Mouse (Mus musculus): ENCODE results near the gene Usp54.
A peak's percentile ranks its signal among the peaks of the same experiment; 100 is the strongest.

Gene Usp54

DNA sequence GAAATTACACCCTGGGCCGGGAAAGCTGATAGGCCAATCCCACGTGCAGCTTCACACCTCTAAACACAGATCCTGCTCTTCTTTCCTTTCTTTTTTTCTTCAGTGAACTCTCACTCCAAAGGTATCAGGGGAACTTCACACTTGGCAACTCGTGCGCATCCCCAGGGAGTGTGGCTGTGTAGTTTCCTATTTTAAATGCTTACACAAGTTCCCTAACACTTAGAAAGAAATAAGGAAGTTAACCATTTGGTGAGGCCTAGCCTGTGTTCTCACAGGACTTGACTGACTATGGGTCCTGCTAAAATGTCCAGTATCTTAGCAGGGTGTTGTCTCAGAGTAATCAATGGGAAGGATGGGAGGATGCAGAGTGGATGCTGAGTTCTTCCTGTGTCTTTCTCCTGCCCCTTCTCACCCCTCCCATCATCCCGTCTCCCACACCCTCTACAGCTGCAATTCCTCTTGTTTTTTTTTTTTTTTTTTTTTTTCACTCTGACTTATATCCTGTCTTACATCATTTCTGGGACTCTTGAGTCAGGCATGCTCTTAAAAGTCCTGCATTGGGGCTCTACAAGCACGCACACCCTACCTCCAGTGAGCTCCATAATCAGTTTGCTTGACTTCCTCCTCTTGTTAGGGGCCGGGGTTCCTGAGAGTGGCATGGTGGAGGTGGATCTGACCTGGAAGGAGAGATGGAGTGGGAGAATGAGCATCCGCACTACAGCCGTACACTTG lies 14.0 kb upstream of the Usp54 start:
- DNase-seq, result peak; percentile 92

DNA sequence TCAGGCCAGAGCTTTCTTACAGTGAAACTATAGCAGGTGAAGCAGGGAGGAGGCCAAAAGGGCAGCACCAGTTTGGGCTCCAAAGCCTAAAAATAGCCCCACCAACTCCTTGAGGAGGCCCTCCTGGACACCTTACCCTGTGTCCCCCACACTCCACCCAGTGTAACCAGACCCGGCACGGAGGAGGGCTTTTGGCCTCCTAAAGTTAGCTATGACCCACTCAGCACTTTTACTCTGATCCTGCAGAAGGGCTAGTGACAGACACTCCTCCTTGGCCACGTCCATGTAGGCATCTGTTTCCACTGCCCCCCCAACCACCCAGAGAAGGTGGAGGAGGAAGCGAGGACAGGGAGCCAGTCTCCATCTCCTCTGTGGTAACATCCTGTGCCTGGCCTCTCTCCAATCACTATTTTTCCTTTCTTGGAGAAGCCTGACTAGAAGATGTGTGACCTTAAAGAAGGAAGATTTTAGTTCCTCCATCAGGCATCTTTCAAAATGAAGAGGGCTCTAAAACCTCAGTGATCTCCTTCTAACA lies 10.9 kb upstream of the Usp54 start:
- peak; percentile 91 for DNase-seq

DNA sequence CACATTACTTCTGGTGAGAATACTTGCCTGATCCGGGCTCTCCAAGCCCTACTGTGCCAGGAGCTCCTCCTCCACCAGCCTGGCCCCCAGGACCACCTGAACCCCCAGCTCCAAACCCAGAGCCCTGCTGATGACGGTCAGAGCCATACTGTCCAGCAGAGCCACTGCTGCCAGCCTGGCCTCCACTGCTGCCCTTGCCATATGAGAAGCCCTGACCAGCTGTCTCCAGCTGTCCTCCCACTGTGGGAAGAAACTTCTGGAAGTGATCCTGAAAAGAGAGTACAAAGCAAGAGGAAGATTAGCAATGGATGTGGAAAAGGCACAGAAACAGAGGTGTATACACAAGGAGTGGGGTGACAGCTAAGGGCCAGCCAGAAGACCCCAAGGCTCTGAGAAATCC lies 10.1 kb upstream of the Usp54 start:
- DNase-seq, result peak; percentile 96

DNA sequence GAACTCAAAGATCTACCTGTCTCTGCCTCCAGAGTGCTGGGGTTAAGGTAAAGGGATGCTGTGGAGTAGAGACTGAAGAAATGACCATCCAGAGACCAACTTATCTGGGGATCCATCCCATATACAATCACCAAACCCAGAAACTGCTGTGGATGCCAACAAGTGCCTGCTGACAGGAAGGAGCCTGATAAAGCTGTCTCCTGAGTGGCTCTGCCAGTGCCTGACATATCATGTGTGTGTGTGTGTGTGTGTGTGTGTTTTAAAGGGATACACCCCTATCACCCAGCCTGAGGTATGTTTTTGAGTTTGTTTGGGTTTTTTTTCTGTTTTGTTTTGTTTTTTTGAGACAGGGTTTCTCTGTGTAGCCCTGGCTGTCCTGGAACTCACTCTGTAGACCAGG lies 5.5 kb upstream of the Usp54 start:
- DNase-seq, result peak; percentile 24

DNA sequence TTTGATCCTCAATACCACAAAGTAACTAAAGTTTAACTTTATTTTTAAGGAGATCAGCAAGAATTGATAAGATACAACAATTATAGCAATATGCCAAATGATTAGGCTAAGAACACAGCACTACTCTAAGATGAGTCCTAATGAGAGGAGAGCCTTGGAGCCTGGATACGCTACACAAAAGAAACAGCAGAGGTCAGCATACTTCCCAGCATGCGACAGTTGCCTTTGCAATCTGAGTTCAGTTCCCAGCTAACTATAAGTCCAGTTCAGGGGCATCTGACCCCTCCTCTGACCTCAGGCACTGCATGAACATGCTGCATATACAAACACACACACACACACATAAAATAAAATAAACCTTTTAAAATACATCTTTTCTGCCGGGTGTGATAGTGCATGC lies 4.7 kb upstream of the Usp54 start:
- peak; percentile 56 for DNase-seq

DNA sequence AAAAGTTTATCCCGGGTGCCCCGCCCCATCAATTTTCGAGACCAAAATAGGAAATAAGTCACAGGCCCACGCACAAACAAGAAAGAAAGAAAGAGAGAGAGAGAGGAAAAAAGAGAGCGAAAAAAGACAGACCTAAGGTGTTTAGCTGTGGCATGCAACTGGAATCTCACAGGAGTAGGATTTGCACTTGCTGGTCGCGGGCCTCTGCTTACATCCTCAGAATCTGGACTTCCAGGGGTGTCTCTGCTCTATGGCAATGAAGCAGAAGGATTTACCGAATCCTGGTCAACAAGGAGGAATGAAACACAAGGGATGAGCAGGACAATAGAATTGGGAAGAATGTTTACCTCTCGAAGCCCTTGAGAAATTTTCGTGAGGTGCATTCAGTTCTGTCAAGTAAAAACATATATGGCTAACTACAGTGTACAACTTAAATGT lies 594 bp upstream of the Usp54 start:
- DNase-seq, result no peak

DNA sequence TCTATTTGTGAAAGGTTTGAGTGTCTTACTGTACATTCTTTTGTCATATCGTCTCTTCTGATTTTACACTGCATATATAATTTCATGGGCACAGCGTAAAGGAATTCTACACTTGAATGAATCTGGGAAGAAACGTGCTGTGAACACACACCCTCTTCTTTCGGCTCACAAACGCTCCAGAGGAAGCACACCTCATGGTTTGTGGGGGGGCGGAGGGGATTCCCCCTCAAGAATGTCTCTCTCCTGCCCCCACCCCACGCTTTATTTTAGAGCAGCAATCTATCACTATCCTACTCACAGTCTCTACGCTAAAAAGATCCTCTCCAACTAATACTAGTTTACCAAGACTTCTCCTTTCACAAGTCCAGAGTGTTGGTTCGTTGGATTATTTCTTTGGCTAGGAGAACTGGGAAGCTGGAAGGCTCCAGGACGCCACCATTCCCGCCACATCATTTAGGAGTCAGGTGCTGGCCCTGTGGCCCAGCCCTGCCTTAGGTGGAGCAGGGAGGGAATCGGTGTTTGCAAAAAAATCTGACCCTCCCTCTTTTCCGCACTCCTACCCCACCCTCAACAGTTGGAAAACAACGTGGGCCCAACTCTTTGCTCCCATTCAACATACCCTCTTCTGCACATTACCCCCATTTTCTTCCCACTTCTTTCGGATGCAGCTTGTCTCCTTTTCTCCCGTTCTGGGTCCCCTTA lies 794 bp downstream of the Usp54 start:
- no peak for DNase-seq

DNA sequence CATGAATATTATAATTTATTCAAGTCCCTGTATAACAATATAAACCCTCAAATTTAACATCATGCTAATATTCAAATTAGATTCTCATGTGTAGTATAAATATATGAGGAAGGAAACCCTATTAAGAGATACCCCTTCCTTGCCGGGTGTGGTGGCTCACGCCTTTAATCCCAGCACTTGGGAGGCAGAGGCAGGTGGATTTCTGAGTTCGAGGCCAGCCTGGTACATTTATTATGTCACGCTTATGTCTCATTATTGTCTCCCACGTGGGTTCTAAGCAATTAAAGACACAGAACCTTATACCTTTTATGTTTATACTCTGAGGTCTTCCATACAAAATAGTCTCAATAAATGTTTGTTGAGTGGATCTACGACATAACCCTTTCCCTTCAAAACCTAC lies 2.2 kb downstream of the Usp54 start:
- peak; percentile 63 for DNase-seq

DNA sequence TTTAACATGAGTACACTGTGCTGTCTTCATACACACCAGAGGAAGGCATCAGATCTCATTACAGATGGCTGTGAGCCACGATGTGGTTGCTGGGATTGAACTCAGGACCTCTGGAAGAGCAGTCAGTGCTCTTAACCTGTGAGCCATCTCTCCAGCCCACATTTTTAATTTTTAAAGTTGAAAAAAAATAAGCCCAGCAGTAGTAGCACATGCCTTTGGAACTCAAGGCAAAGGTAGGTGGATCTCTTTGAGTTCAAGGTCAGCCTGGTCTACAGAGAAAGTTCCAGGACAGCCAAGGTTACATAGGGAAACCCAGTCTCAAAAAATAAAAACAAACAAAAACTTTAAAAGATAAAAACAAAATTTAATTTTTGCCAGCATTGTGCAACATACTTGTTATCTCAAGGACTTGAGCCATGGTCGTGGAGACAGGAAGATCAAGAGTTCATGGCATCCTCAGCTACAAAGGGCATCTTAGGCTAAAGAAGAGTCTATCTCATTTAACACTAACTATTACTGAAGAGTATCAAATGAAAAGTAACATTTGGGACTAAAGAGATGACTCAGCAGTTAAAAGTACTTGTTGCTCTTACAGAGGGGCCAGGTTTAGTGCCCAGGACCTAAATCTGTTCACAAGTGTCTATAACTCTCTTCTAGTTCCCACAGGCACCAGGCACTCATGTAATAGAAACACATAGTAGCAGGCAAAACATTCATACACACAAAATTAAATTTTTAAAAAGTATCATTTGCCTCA lies 2.9 kb downstream of the Usp54 start:
- DNase-seq, result peak; percentile 51

DNA sequence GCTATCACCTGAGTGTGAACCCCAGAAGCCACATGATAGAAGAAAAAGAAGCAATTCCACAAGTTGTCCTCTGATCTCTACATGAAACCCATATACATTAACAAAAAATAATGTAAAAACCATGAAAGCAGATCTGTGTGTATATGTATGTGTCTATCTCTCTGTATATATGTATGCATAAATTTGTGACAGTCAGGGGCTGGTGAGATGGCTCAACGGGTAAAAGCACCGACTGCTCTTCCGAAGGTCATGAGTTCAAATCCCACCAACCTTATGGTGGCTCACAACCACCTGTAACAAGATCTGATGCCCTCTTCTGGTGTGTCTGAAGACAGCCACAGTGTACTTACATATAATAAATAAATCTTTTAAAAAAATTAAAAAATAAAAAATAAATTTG lies 3.9 kb downstream of the Usp54 start:
- peak; percentile 76 for DNase-seq

DNA sequence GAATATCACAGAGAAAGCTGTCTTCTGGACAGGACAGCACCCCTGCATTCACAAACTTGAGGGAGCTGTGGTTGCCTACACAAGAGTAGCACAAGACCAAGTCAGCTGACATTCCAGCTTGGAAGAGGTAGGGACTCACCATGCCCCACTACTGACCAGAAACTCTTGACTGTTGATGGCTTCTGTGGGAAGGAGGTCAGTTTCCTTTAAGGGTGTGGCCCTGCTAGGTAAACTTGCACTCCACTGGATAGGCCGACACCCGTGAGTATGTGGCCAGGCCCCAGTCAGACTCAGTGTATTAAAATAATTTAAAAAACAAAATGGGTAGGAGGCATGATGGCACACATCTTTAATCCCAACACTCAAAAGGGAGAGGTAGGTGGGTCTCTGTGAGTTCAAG lies 5.3 kb downstream of the Usp54 start:
- peak; percentile 73 for DNase-seq

DNA sequence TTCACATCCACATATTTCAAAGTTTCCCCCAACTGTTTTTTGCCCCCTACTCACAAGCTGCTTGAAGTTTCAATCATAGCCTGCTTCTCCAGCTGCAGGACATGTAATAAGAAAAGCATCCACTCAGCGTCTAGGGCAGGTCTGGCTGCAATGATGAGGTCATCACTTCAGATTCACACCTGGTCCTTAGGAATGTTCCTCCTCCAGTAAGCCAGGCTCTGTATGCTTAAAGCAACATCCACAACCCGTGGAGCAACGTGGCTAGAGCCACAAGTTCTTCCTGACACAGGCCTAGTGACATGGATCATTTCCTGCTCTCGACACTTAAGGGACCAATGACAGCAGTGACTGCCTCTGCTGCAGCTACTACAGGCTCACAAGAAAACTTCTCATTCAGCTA lies 9.6 kb downstream of the Usp54 start:
- DNase-seq, result peak; percentile 49

DNA sequence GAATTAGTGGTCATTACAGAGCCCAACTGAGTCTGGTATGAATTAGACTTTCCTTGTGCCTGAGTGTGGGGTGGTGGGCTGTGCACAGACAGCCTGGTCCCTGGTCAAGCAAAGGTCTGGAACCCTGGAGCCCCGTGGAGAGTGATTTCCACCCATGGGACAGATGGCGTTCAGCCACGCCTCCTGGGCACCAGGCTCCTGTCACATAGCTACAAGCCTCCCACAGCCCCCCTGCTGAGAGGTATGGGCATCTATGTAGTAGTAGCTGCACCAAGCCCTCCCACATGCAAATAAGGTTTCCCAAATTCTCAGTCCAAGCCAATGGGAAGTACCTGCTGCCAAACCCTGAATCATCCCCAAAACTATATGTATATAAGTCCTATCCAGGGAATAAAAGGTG lies 13.9 kb downstream of the Usp54 start:
- DNase-seq, result peak; percentile 85

DNA sequence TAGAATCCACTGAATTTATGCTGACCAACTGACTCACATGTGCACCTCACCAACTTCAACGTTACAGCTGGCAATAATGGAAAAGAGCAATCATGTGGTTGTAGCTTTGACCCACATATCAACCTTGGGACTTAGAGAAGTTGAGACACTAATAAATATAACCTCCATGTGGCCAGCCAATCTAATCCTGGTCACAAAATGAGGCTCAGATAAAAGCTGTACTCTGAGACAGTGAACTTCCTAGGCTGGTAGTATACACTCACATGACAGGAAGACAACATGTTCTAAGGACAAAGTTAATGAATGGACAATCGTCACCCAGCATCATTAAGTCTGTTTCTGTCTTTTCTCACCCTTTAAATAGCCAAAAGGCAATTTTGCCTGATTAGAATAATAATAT lies 14.4 kb downstream of the Usp54 start:
- peak; percentile 14 for DNase-seq

DNA sequence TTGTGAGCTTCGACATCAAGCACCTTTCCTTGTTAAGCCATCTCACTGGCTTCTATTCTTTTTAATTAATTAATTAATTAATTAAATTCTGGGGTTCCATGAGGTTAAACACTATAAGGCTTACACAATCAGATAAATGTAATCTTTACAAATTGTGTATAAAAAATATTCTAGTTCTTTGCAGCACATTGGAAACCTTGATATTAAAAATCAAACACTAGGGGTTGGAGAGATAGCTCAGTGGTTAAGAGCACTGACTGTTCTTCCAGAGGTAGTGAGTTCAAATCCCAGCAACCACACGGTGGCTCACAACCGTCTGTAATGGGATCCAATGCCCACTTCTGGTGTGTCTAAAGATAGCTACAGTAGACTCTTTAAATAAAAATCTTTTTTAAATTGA lies 18.0 kb downstream of the Usp54 start:
- DNase-seq, result no peak

DNA sequence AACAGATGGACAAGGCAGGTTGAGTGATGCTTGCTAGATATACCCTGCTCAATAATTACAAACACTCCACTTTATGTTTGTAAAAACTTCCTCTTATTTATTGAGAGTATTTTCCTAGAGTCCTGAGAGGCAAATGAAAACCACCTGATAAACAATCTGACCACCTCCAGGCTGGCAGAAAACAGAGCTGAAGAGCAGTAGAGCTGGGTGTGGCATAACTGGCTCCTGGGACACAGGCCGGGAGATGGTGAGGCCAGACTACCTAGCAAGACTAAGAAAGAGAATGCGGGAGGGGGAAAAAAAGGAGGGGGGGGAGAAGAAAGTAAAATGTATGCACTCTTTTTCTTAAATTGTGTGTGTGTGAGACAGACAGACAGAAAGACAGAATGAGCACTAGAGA lies 18.5 kb downstream of the Usp54 start:
- DNase-seq, result peak; percentile 74

DNA sequence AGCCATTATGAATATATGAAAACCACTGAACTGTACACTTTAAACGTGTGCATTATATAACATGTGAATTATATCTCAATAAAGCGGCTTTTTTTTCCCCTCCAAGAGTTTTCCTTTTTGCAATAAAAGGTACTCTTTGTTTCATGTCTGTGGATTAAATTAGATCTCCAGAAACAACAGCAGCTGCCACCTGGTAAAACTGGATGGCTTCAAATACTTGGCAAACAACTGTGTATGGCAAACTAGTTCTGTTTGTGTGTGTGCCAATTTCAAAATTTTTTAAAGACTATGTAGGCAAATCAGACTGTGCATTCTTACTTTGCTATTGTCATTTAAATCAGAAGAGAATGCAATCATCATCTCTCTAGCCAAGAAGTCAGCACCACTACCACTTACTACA lies 19.0 kb downstream of the Usp54 start:
- DNase-seq, result peak; percentile 23

DNA sequence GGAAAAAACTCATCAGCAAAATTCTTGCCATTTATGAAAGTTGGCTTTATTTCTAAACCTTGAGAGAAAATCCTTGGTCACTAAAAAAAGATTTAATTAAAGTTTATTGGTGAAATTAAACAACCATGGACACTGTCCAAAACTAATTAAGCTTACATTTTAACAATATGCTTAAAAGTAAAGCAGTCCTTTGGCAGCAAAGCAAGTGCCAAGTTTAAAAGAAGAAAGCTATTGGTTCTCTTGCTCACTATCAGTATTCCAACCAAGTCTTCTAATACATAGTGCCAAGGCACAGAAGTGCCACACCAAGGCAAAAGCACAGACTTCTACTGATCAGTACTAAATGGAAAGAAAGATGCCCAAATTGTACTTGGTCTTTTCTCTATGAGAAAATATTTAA lies 21.7 kb downstream of the Usp54 start:
- DNase-seq, result no peak

DNA sequence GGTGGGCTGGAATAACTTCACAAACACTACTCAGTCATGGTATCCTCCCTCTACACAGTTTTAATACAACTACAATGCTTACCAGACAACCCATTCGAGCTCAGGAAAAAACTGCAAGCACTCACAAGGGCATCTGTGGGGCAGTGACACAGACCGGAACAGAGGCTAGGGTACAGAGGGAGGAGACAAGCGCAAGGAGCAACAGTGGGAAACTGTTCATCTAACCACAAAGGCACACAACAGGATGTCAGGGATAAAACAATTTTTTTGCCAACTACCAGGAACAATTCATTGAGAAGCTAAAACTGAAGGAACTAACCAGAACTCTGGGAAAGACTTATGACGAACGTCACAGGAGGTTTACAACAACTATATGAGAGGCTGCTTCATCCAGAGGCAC lies 22.7 kb downstream of the Usp54 start:
- DNase-seq, result peak; percentile 85

DNA sequence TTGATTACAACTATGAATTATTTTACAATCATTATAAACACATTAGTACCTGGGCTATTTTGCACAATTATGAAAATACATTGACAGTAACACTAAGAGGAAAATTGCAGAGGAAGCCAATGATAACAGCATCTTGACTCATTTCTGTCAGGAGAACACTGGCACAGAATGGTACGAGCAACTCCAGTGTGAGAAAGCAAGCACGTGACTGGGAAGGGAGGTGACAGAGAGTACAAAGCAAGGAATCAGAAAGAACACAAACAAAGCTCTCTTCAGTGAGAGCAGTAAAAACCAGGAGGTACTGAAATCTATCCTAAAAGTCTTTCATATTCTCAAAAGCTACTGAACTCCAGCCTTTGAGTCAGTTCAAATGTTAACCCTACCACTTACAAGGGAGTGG lies 24.4 kb downstream of the Usp54 start:
- peak; percentile 90 for DNase-seq

DNA sequence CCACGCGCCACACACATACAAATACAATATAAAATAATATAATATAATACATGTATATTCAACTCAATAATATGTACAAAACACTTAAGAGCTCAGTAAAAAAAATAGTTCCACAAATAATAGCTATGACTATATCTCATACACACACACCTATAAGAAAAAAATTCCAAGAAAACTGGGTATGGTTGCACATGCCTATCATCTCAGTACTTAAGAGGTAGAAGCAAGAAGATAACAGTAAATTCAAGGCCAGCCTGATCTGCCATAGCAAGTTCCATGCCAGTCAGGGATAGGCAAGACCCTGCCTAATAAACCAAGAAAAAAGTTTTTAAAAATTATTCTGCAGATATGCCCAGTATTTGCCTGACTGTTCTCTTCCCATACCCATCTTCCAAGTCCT lies 25.8 kb downstream of the Usp54 start:
- DNase-seq, result no peak

DNA sequence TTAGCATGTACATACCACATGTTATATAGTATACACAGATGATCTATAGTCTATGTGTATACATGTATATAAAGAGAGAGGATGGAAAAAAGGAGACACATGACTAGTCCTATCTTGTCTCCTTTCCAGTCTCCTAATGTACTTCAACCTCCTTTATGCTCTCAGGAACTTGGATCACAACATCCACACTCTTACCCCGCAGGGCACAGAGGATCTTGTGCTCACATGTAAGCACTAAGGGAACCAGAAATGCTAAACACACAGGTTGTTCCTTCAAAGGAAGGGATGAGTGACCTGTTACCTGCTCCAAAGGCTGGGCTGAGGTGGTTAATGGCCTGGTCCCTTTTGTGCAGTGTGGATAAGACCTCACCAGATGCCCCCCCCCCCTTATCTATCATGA lies 28.0 kb downstream of the Usp54 start:
- peak; percentile 48 for DNase-seq

DNA sequence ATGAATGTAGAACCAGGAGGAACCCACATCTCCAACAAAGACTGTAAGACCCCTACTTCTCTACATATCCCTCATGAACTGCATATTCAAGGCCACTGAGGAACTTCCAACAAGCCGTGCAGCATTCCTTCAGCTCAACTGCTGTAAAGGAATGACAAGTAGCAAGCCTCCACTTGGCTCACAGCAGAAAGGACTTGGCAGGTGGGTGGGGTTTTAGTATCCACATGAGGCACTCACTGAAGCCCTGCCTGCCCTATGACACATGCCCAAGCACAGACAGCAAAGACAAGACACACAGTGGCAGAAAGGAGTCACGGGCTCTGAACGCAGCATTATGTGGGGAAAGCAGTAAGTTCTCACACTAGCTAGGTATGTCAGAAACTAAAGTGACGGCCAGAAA lies 30.7 kb downstream of the Usp54 start:
- DNase-seq, result peak; percentile 98

DNA sequence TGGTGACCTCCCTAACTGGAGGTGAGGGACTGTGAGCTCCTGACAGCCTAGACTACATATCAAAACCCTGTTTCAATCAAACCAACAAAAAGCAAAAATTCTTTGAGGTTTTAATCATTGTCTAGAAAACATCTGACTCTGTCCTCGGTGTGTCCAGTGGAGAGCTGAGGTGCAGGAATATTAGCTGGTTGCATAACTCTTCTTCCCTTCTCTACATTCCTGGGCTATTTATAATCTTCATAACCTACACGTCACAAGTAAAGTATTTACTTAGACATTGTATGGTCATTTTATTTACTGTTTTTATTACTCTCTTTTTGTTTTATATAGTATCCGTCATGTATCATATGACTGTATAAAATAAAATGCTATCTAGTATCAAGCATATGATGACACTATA lies 31.3 kb downstream of the Usp54 start:
- no peak for DNase-seq

Measured in heart, adult 11 months (tissue).